Mouse (Mus musculus): Measurements from ENCODE around the gene Gm11027. TPM values are rescaled to one million over a fixed set of nuclear protein-coding genes. Genes with fewer than 3 reads are reported as not detected.

The Gm11027 gene
- total and polyA plus RNA-seq, 3 experiments = not detected

GRCm38 (mm10) chr12:116226289-116227057 is 48.7 kb upstream of the Gm11027 start (continued):
- TF ChIP-seq MAX (IDR thresholded peaks at IDR 0.05; ENCODE audit: low read length) = 0 out of 2 replicates have a peak, but pooled peaks have one; percentile 45
- TF ChIP-seq MYC (IDR thresholded peaks at IDR 0.05; ENCODE audit: low read depth, low read length) = peak; percentile 51; the same call in 1 of the 2 replicates
- TF ChIP-seq ZC3H11A (IDR thresholded peaks at IDR 0.05; ENCODE audit: low read depth, low read length) = no peak
- no peak for TF ChIP-seq SIN3A (IDR thresholded peaks at IDR 0.05; ENCODE audit: low read length)
- TF ChIP-seq RAD21 (IDR thresholded peaks at IDR 0.05; ENCODE audit: low read depth, low read length) = no peak
- no peak for TF ChIP-seq POLR2AphosphoS2 (IDR thresholded peaks at IDR 0.05; ENCODE audit: low read depth, low read length)
- TF ChIP-seq MAFK (IDR thresholded peaks at IDR 0.05; ENCODE audit: insufficient replicate concordance, low read length) = no peak

DNA sequence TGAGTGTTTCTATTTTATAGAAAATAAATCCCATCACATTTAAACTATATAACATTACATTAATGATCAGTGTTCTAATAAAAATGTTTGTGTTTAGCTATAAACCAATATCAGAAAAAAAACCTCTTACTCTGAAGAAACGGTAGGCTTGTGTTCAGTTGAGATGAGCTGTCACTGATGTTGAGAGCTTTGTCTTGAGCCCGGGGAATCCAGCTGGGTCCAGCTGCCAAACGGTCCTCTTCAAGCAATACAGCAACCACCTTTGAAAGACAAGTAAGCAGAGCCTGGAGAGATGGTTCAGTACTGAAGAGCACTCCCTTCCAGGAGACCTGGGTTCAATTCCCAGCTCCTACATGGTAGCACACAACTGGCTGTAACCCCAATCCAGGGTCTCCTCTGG is 45.7 kb upstream of the Gm11027 start:
- H3K9me3 ChIP-seq (replicated peaks; ENCODE audit: low read length) = no peaks in the 10 kb centered on the region
- no peaks in the 10 kb centered on the region for H3K79me2 ChIP-seq (replicated peaks; ENCODE audit: control insufficient read depth, extremely low read depth, insufficient read depth, poor library complexity, severe bottlenecking)
- in situ Hi-C loops (cut with MboI; ENCODE audit: low pct_ligation_motif_present, low pct_unique_long_range_greater_than_20kb, low sequenced_read_pairs) = no loop called here
- no peak overlapping the region for H3K4me3 ChIP-seq (replicated peaks in 1 of 3; ENCODE audit: low read depth in 2 of 3, low read length in 2 of 3, poor library complexity in 1 of 3)
- H3K9ac ChIP-seq (ENCODE audit: insufficient read depth, low read depth) = no peak overlapping the region
- no peak for DNase-seq (ENCODE audit: extremely low read depth)
- H3K27me3 ChIP-seq (replicated peaks) = no peaks in the 10 kb centered on the region
- H3K36me3 ChIP-seq (replicated peaks in 1 of 2; ENCODE audit: control insufficient read depth in 1 of 2, insufficient read depth in 1 of 2, low read length in 1 of 2) = peaks cover 6 to 47% of the 10 kb centered on the region in 2 experiments
- TF ChIP-seq MYC (IDR thresholded peaks at IDR 0.05; ENCODE audit: low read depth, low read length) (no peak), JUN (IDR thresholded peaks at IDR 0.05; ENCODE audit: insufficient read depth, low read depth, low read length) (no peak), MXI1 (IDR thresholded peaks at IDR 0.05; ENCODE audit: low read depth, low read length) (no peak), MAZ (IDR thresholded peaks at IDR 0.05; ENCODE audit: low read depth, low read length) (no peak)
- H3K4me2 ChIP-seq (ENCODE audit: insufficient read depth, low read depth, poor library complexity, severe bottlenecking) = no peak overlapping the region
- H3K4me1 ChIP-seq (ENCODE audit: control insufficient read depth in 1 of 2, insufficient read depth in 2 of 2) = peaks cover 7 to 8% of the 10 kb centered on the region in 2 experiments; a peak in 3 of 4 replicates
- dilution Hi-C loops (cut with MboI; ENCODE audit: extremely low pct_ligation_motif_present, extremely low pct_unique_long_range_greater_than_20kb, low sequenced_read_pairs) = no loop called here
- H3K27ac ChIP-seq (ENCODE audit: insufficient read depth, low read depth) = no peak overlapping the region

DNA sequence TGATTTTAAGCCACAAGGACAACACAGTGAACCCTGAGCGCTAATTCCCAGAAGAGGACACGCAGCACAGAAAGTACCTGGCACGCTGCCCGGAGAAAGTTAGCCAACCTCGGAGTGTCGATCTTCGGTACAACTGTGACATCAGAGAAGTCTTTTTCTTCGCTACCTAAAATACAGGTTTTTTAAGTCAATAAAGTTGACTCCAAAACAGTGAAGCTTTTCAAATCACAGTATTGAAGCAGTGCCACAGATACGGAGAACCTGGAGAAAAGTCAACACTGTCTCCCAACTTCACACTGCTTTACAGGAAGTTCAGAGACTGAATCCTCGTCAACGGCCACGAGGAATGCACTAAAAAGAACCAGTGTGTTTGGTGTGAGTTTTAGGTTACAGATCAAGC is 43.6 kb upstream of the Gm11027 start:
- Histone ChIP-seq H3K4me3 (replicated peaks in 1 of 3; ENCODE audit: low read depth in 2 of 3, low read length in 2 of 3, poor library complexity in 1 of 3) (no peak overlapping the region), H3K4me1 (ENCODE audit: control insufficient read depth in 1 of 2, insufficient read depth in 2 of 2) (peaks cover 3% of the 10 kb centered on the region in 2 experiments; a peak in 3 of 4 replicates), H3K9ac (ENCODE audit: insufficient read depth, low read depth) (no peak overlapping the region), H3K4me2 (ENCODE audit: insufficient read depth, low read depth, poor library complexity, severe bottlenecking) (no peak overlapping the region), H3K27ac (ENCODE audit: insufficient read depth, low read depth) (no peak overlapping the region), H3K27me3 (replicated peaks) (no peaks in the 10 kb centered on the region), H3K36me3 (replicated peaks in 1 of 2; ENCODE audit: control insufficient read depth in 1 of 2, insufficient read depth in 1 of 2, low read length in 1 of 2) (peaks cover 0 to 32% of the 10 kb centered on the region in 2 experiments), H3K79me2 (replicated peaks; ENCODE audit: control insufficient read depth, extremely low read depth, insufficient read depth, poor library complexity, severe bottlenecking) (no peaks in the 10 kb centered on the region), H3K9me3 (replicated peaks; ENCODE audit: low read length) (no peaks in the 10 kb centered on the region)
- DNase-seq (ENCODE audit: extremely low read depth) = no peak
- TF ChIP-seq EP300 (IDR thresholded peaks at IDR 0.05; ENCODE audit: low read length) (no peak), SIN3A (IDR thresholded peaks at IDR 0.05; ENCODE audit: low read length) (no peak), TCF12 (IDR thresholded peaks at IDR 0.05; ENCODE audit: low read depth, low read length) (no peak), CTCF (conservative IDR thresholded peaks at IDR 0.05 in 1 of 2, IDR thresholded peaks at IDR 0.05 in 1 of 2; ENCODE audit: low read depth in 2 of 2, low read length in 2 of 2) (no peak), ZMIZ1 (IDR thresholded peaks at IDR 0.05; ENCODE audit: low read depth, low read length) (no peak), MAX (IDR thresholded peaks at IDR 0.05; ENCODE audit: low read length) (no peak), NELFE (IDR thresholded peaks at IDR 0.05; ENCODE audit: low read depth, low read length) (no peak), SMC3 (IDR thresholded peaks at IDR 0.05; ENCODE audit: low read depth, low read length) (no peak), BHLHE40 (IDR thresholded peaks at IDR 0.05; ENCODE audit: low read depth, low read length) (no peak), CHD2 (IDR thresholded peaks at IDR 0.05; ENCODE audit: low read length) (no peak), JUND (conservative IDR thresholded peaks at IDR 0.05; ENCODE audit: low read depth, low read length) (no peak)
- in situ Hi-C loops (cut with MboI; ENCODE audit: low pct_ligation_motif_present, low pct_unique_long_range_greater_than_20kb, low sequenced_read_pairs) (no loop called here), dilution Hi-C loops (cut with MboI; ENCODE audit: extremely low pct_ligation_motif_present, extremely low pct_unique_long_range_greater_than_20kb, low sequenced_read_pairs) (no loop called here)
